Mouse (Mus musculus) testis, adult 2 months (tissue): ENCODE results near the gene Commd1. TPM values are rescaled to one million over a fixed set of nuclear protein-coding genes. Genes with fewer than 3 reads are reported as not detected.
A peak's percentile ranks its signal among the peaks of the same experiment; 100 is the strongest.

Source experiments
- H3K27ac ChIP-seq: fragments of 200-500 bp; 2 replicates; pipeline ENCODE4 v1.5.1; 2012; ENCODE audit warnings: low read depth, low read length; ENCODE audit not compliant: control insufficient read depth, insufficient read depth
- H3K27me3 ChIP-seq: fragments of 200-500 bp; 2 replicates; pipeline ENCODE4 v1.6.1; 2012; ENCODE audit warnings: mild to moderate bottlenecking, low read length, moderate library complexity; ENCODE audit not compliant: control insufficient read depth, insufficient read depth
- H3K36me3 ChIP-seq: fragments of 200-500 bp; 2 replicates; pipeline ENCODE4 v1.6.1; 2012; ENCODE audit warnings: mild to moderate bottlenecking, low read length; ENCODE audit not compliant: control insufficient read depth, insufficient read depth
- H3K4me1 ChIP-seq: fragments of 200-500 bp; 2 replicates; pipeline ENCODE4 v1.6.1; 2012; ENCODE audit warnings: low read length; ENCODE audit not compliant: control insufficient read depth, insufficient read depth
- H3K4me3 ChIP-seq: fragments of 200-500 bp; 2 replicates; pipeline ENCODE4 v1.5.1; 2012; ENCODE audit warnings: low read depth, mild to moderate bottlenecking, low read length, moderate library complexity, mixed read lengths; ENCODE audit not compliant: control insufficient read depth
- CTCF ChIP-seq: fragments of 200-500 bp; IDR thresholded peaks from 2 replicates; pipeline ENCODE4 v1.5.1; 2012; ENCODE audit warnings: low read depth, mild to moderate bottlenecking, inconsistent platforms, low read length, moderate library complexity; ENCODE audit not compliant: control insufficient read depth, insufficient read depth, insufficient replicate concordance
- POLR2A ChIP-seq: fragments of 200-500 bp; IDR thresholded peaks from 2 replicates; pipeline ENCODE4 v1.6.1; 2012; ENCODE audit warnings: low read depth, mild to moderate bottlenecking, inconsistent platforms, low read length, moderate library complexity; ENCODE audit not compliant: control insufficient read depth
- polyA plus RNA-seq: library from polyadenylated mRNA; depleted of rRNA; stranded (reverse); fragments of >200 nt; gene quantifications from 2 replicates; pipeline ENCODE4 v1.2.3, GENCODE M21; 2012; rRNA removed

Commd1 gene
- polyA plus RNA-seq, result 81.6 and 82.8 TPM in 2 replicates

- Histone ChIP-seq H3K4me1 (peaks cover 8% of the 10 kb centered on the region), H3K36me3 (no peaks in the 10 kb centered on the region), H3K27ac (peak within 1 kb of the TSS; percentile 81), H3K4me3 (peak within 1 kb of the TSS; percentile 93), H3K27me3 (no peaks in the 10 kb centered on the region)
- TF ChIP-seq CTCF (peak; percentile 21; the same call in 1 of the 2 replicates), POLR2A (peak; percentile 85)
Measured at GRCm38 (mm10) chr11:22981984-22982757, at the start of gene Commd1, which contains the start of gene Gm28048. TSS of gene Commd1 (minus strand) at chr11:22982382. TSS of gene Gm28048 (minus strand) at chr11:22982090.

- no peak for TF ChIP-seq CTCF
- TF ChIP-seq POLR2A, result no peak
- no peak overlapping the region for H3K27ac ChIP-seq
Measured at GRCm38 (mm10) chr11:23029399-23029798, 47.2 kb upstream of the Commd1 start.

GRCm38 (mm10) chr11:23028957-23029356 is 46.8 kb upstream of the Commd1 start:
- no peak overlapping the region for H3K27ac ChIP-seq
- H3K4me3 ChIP-seq, result no peak overlapping the region
- H3K36me3 ChIP-seq, result no peaks in the 10 kb centered on the region
- TF ChIP-seq CTCF (no peak), POLR2A (no peak)
- H3K4me1 ChIP-seq, result no peaks in the 10 kb centered on the region
- H3K27me3 ChIP-seq, result no peaks in the 10 kb centered on the region

More at GRCm38 (mm10) chr11:23029399-23029798, 47.2 kb upstream of the Commd1 start:
- Histone ChIP-seq H3K27me3 (no peaks in the 10 kb centered on the region), H3K4me1 (no peaks in the 10 kb centered on the region), H3K36me3 (no peaks in the 10 kb centered on the region), H3K4me3 (no peak overlapping the region)

- Histone ChIP-seq H3K27ac (no peak overlapping the region), H3K4me1 (peaks cover 3% of the 10 kb centered on the region), H3K36me3 (no peaks in the 10 kb centered on the region; the same call in 1 of the 2 replicates), H3K4me3 (no peak overlapping the region), H3K27me3 (no peaks in the 10 kb centered on the region)
- TF ChIP-seq POLR2A (no peak), CTCF (no peak)
Measured at GRCm38 (mm10) chr11:23024169-23024568, 42.0 kb upstream of the Commd1 start.

- no peak overlapping the region for H3K27ac ChIP-seq
- peaks cover 3% of the 10 kb centered on the region for H3K4me1 ChIP-seq
- TF ChIP-seq CTCF (no peak), POLR2A (no peak)
- H3K36me3 ChIP-seq, result no peaks in the 10 kb centered on the region; the same call in 1 of the 2 replicates
- no peak overlapping the region for H3K4me3 ChIP-seq
- H3K27me3 ChIP-seq, result no peaks in the 10 kb centered on the region
Measured at GRCm38 (mm10) chr11:23023155-23023554, 41.0 kb upstream of the Commd1 start.

- Histone ChIP-seq H3K4me3 (peak overlapping the region; percentile 32), H3K27me3 (no peaks in the 10 kb centered on the region), H3K27ac (no peak overlapping the region), H3K36me3 (no peaks in the 10 kb centered on the region; the same call in 1 of the 2 replicates), H3K4me1 (peaks cover 3% of the 10 kb centered on the region)
- no peak for TF ChIP-seq POLR2A
- no peak for TF ChIP-seq CTCF
Measured at GRCm38 (mm10) chr11:23020841-23021240, 38.7 kb upstream of the Commd1 start.

GRCm38 (mm10) chr11:23020116-23020770 is 38.1 kb upstream of the Commd1 start:
- no peaks in the 10 kb centered on the region for H3K27me3 ChIP-seq
- no peaks in the 10 kb centered on the region; the same call in 1 of the 2 replicates for H3K36me3 ChIP-seq
- TF ChIP-seq POLR2A (no peak), CTCF (no peak)
- H3K27ac ChIP-seq, result no peak overlapping the region
- peaks cover 3% of the 10 kb centered on the region for H3K4me1 ChIP-seq
- peak overlapping the region; percentile 32 for H3K4me3 ChIP-seq
